9 mouse cellular contexts compared by ENCODE assay signal in genomic region chr2:155742931-155743337, GRCm38 (mm10). TPM values are rescaled to one million over a fixed set of nuclear protein-coding genes. Genes with fewer than 3 reads are reported as not detected.
A peak's percentile ranks its signal among the peaks of the same experiment; 100 is the strongest.
DNase-seq lines count a peak whose midpoint lies in the region; ATAC-seq and TF ChIP-seq lines count a peak whose summit lies in the region.
"Had no signal": no experiment of that assay in that cellular context is flagged by ENCODE, and none has a peak within 500 bp of the region (broad histone marks: within the 10 kb centered on the region; RNA-seq: fewer than 3 reads in every experiment).

No protein-coding gene starts in this region.

- H3K4me2 ChIP-seq in intestine, embryonic 15.5 days (replicated peaks), result no peak overlapping the region
- H3K4me2 ChIP-seq in midbrain, embryonic 13.5 days (replicated peaks), result no peak overlapping the region

- in situ Hi-C loops in ES-E14 (cut with MboI; ENCODE audit: low sequenced_read_pairs in 2 of 2, unreplicated experiment in 2 of 2), result no loop called here

- TF ChIP-seq POLR2A in lung, adult 2 months (IDR thresholded peaks at IDR 0.05; ENCODE audit: borderline replicate concordance, extremely low read depth, low read depth, low read length), result no peak
- TF ChIP-seq POLR2A in cerebellum, adult 2 months (IDR thresholded peaks at IDR 0.05; ENCODE audit: borderline replicate concordance, insufficient read depth, low read length), result no peak

- H3K27me3 ChIP-seq in intestine, embryonic 15.5 days (replicated peaks), result no peaks in the 10 kb centered on the region
- H3K27me3 ChIP-seq in midbrain, embryonic 13.5 days, result no peaks in the 10 kb centered on the region
- no peaks in the 10 kb centered on the region; the same call in 1 of the 2 replicates for H3K27me3 ChIP-seq in cerebellum, adult 2 months (ENCODE audit: control insufficient read depth, insufficient read depth, low read length)

- 63% methylated on average over 12 of the region's 12 CpGs for WGBS in intestine, embryonic 15.5 days
- 11% methylated on average over 12 of the region's 12 CpGs for WGBS in lung, adult 2 months
- WGBS in midbrain, embryonic 13.5 days, result 86% methylated on average over 12 of the region's 12 CpGs
- WGBS in cerebellum, adult 2 months, result 47% methylated on average over 12 of the region's 12 CpGs

- peak overlapping the region; percentile 37 to 41; a peak in 2 of 4 replicates for H3K4me3 ChIP-seq in ES-E14 (ENCODE audit: insufficient read depth in 1 of 2, low read depth in 1 of 2, low read length in 2 of 2, poor library complexity in 1 of 2, severe bottlenecking in 1 of 2)
- H3K4me3 ChIP-seq in intestine, embryonic 15.5 days (replicated peaks), result no peak overlapping the region
- H3K4me3 ChIP-seq in lung, adult 2 months (replicated peaks; ENCODE audit: extremely low read depth, low read depth, low read length), result no peak overlapping the region
- H3K4me3 ChIP-seq in midbrain, embryonic 13.5 days (replicated peaks), result no peak overlapping the region
- no peak overlapping the region for H3K4me3 ChIP-seq in cerebellum, adult 2 months (replicated peaks; ENCODE audit: insufficient read depth, low read depth, low read length)

- no peak for DNase-seq in ES-E14 (ENCODE audit: low read depth, low spot score)
- peak; percentile 82 for DNase-seq in adrenal gland, adult 2 months
- DNase-seq in lung, adult 2 months, result peak; percentile 30
- no peak for DNase-seq in cerebellum, postnatal 25 days
- DNase-seq in cerebellum, adult 2 months, result no peak
- DNase-seq in gastrocnemius, adult 18-20 months (ENCODE audit: low spot score), result no peak

- no peak overlapping the region for H3K27ac ChIP-seq in ES-E14 (ENCODE audit: insufficient read depth, low read depth, low read length, poor library complexity, severe bottlenecking)
- 0 out of 2 replicates have a peak overlapping the region, but pooled peaks have one; percentile 13 for H3K27ac ChIP-seq in intestine, embryonic 15.5 days
- no peak overlapping the region for H3K27ac ChIP-seq in midbrain, embryonic 13.5 days
- no peak overlapping the region for H3K27ac ChIP-seq in cerebellum, adult 2 months (ENCODE audit: insufficient read depth, low read length)

- no peak for TF ChIP-seq CTCF in lung, adult 2 months (IDR thresholded peaks at IDR 0.05; ENCODE audit: insufficient read depth, low read length)
- no peak for TF ChIP-seq CTCF in cerebellum, adult 2 months (IDR thresholded peaks at IDR 0.05; ENCODE audit: borderline replicate concordance, insufficient read depth, low read depth, low read length)

- H3K4me1 ChIP-seq in ES-E14 (ENCODE audit: control insufficient read depth in 2 of 2, insufficient read depth in 2 of 2, low read length in 2 of 2, poor library complexity in 1 of 2), result peaks cover 6 to 15% of the 10 kb centered on the region in 2 experiments; a peak in 3 of 4 replicates
- H3K4me1 ChIP-seq in intestine, embryonic 15.5 days (replicated peaks), result peaks cover 5% of the 10 kb centered on the region; the same call in 1 of the 2 replicates
- 0 out of 2 replicates have a peak, but pooled peaks cover 2% of the 10 kb centered on the region for H3K4me1 ChIP-seq in lung, adult 2 months (ENCODE audit: control insufficient read depth, insufficient read depth, low read length)
- no peaks in the 10 kb centered on the region for H3K4me1 ChIP-seq in midbrain, embryonic 13.5 days (replicated peaks)
- no peaks in the 10 kb centered on the region for H3K4me1 ChIP-seq in cerebellum, adult 2 months (ENCODE audit: control insufficient read depth, insufficient read depth, low read length)

- H3K36me3 ChIP-seq in ES-E14 (ENCODE audit: control insufficient read depth, insufficient read depth, low read length, poor library complexity, severe bottlenecking), result no peaks in the 10 kb centered on the region
- no peaks in the 10 kb centered on the region for H3K36me3 ChIP-seq in intestine, embryonic 15.5 days
- H3K36me3 ChIP-seq in midbrain, embryonic 13.5 days, result no peaks in the 10 kb centered on the region

- peak overlapping the region; percentile 71 for H3K9ac ChIP-seq in ES-E14 (ENCODE audit: insufficient read depth, low read depth, low read length, poor library complexity, severe bottlenecking)
- H3K9ac ChIP-seq in intestine, embryonic 15.5 days, result no peak overlapping the region
- H3K9ac ChIP-seq in midbrain, embryonic 13.5 days (replicated peaks), result no peak overlapping the region

- peak; percentile 63 for ATAC-seq in intestine, embryonic 15.5 days
- ATAC-seq in midbrain, embryonic 13.5 days, result no peak

- no peaks in the 10 kb centered on the region for H3K9me3 ChIP-seq in ES-E14 (ENCODE audit: control insufficient read depth, insufficient read depth, low read depth, low read length)
- no peaks in the 10 kb centered on the region for H3K9me3 ChIP-seq in intestine, embryonic 15.5 days
- H3K9me3 ChIP-seq in midbrain, embryonic 13.5 days, result no peaks in the 10 kb centered on the region

TF ChIP-seq in ES-E14, 5 proteins besides CTCF, POLR2A, EP300 and RAD21:
- TF ChIP-seq ZC3H11A (IDR thresholded peaks at IDR 0.05; ENCODE audit: borderline replicate concordance, low read depth, low read length), result no peak
- TF ChIP-seq HCFC1 (IDR thresholded peaks at IDR 0.05; ENCODE audit: borderline replicate concordance, insufficient read depth, low read length), result no peak
- no peak for TF ChIP-seq MAFK (IDR thresholded peaks at IDR 0.05; ENCODE audit: insufficient read depth, low read depth, low read length)
- TF ChIP-seq CHD2 (IDR thresholded peaks at IDR 0.05; ENCODE audit: low read depth, low read length), result no peak
- TF ChIP-seq ZNF384 (IDR thresholded peaks at IDR 0.05; ENCODE audit: low read depth, low read length), result no peak
TF ChIP-seq in ES-E14: peak in this region for 0.

RNA-seq across cellular contexts. Expression of gene Gm17581, which starts 7.3 kb away (rescaled TPM):
- not detected in 2 replicates for total RNA-seq in ES-E14 (2012; rRNA removed)
- not detected for total RNA-seq in adrenal gland, adult 2 months (2021)
- polyA plus RNA-seq in adrenal gland, adult 2 months (2012; rRNA removed), result not detected in 2 replicates
- polyA plus RNA-seq in intestine, embryonic 15.5 days (2015; fragmentation: Nextera tagmentation; extraction: Ambion mirVana), result not detected in 2 replicates
- polyA plus RNA-seq in lung, adult 2 months (2012; rRNA removed), result not detected in 2 replicates
- not detected in 2 replicates for polyA plus RNA-seq in midbrain, embryonic 13.5 days (2015; fragmentation: Nextera tagmentation; extraction: Ambion mirVana)
- not detected in 2 replicates for polyA plus RNA-seq in cerebellum, adult 2 months (2012; rRNA removed)
- not detected for total RNA-seq in gastrocnemius, adult 18-20 months (2021)
- total RNA-seq: left cerebral cortex, adult 18-20 months had no signal

RNA-seq across cellular contexts. Expression of gene Procr, which starts 8.0 kb away (rescaled TPM):
- total RNA-seq in ES-E14 (2012; rRNA removed), result 6.3 and 8.0 TPM in 2 replicates
- 10 to 100 TPM; 64.5 to 66.2 TPM for total RNA-seq in adrenal gland, adult 2 months (2021)
- polyA plus RNA-seq in adrenal gland, adult 2 months (2012; rRNA removed), result 14.8 and 19.2 TPM in 2 replicates
- 20.2 and 20.4 TPM in 2 replicates for polyA plus RNA-seq in intestine, embryonic 15.5 days (2015; fragmentation: Nextera tagmentation; extraction: Ambion mirVana)
- polyA plus RNA-seq in lung, adult 2 months (2012; rRNA removed), result 3.2 and 4.5 TPM in 2 replicates
- 2.4 and 2.5 TPM in 2 replicates for polyA plus RNA-seq in midbrain, embryonic 13.5 days (2015; fragmentation: Nextera tagmentation; extraction: Ambion mirVana)
- polyA plus RNA-seq in cerebellum, adult 2 months (2012; rRNA removed), result 1.9 TPM in 2 replicates
- 1 to 10 TPM; 6.8 to 7.9 TPM for total RNA-seq in gastrocnemius, adult 18-20 months (2021)

RNA-seq across cellular contexts. Expression of gene Edem2, which starts 13.7 kb away (rescaled TPM):
- total RNA-seq in ES-E14 (2012; rRNA removed), result 38.4 and 59.5 TPM in 2 replicates
- total RNA-seq in adrenal gland, adult 2 months (2021), result 10 to 100 TPM; 43.3 to 45.9 TPM
- 75.3 and 82.1 TPM in 2 replicates for polyA plus RNA-seq in adrenal gland, adult 2 months (2012; rRNA removed)
- 60.5 and 92.0 TPM in 2 replicates for polyA plus RNA-seq in intestine, embryonic 15.5 days (2015; fragmentation: Nextera tagmentation; extraction: Ambion mirVana)
- 50.3 and 61.0 TPM in 2 replicates for polyA plus RNA-seq in lung, adult 2 months (2012; rRNA removed)
- polyA plus RNA-seq in midbrain, embryonic 13.5 days (2015; fragmentation: Nextera tagmentation; extraction: Ambion mirVana), result 44.5 and 46.1 TPM in 2 replicates
- polyA plus RNA-seq in cerebellum, adult 2 months (2012; rRNA removed), result 52.9 and 53.4 TPM in 2 replicates
- total RNA-seq in gastrocnemius, adult 18-20 months (2021), result 1 to 10 TPM; 4.3 to 4.9 TPM

RNA-seq across cellular contexts. Expression of gene Mmp24, which starts 32.2 kb away (rescaled TPM):
- 0.76 and 1.3 TPM in 2 replicates for total RNA-seq in ES-E14 (2012; rRNA removed)
- total RNA-seq in adrenal gland, adult 2 months (2021), result 1 to 10 TPM; 1.2 to 1.9 TPM
- polyA plus RNA-seq in adrenal gland, adult 2 months (2012; rRNA removed), result 1.4 and 2.0 TPM in 2 replicates
- polyA plus RNA-seq in intestine, embryonic 15.5 days (2015; fragmentation: Nextera tagmentation; extraction: Ambion mirVana), result 0.24 and 0.37 TPM in 2 replicates
- polyA plus RNA-seq in lung, adult 2 months (2012; rRNA removed), result 0.03 and 0.06 TPM in 2 replicates
- 9.1 and 9.4 TPM in 2 replicates for polyA plus RNA-seq in midbrain, embryonic 13.5 days (2015; fragmentation: Nextera tagmentation; extraction: Ambion mirVana)
- 153 and 190 TPM in 2 replicates for polyA plus RNA-seq in cerebellum, adult 2 months (2012; rRNA removed)
- total RNA-seq in gastrocnemius, adult 18-20 months (2021), result not detected

RNA-seq across cellular contexts. Expression of gene Trpc4ap, which starts 50.8 kb away (rescaled TPM):
- total RNA-seq in ES-E14 (2012; rRNA removed), result 40.1 and 50.0 TPM in 2 replicates
- 100 to 1,000 TPM; 125 to 152 TPM for total RNA-seq in adrenal gland, adult 2 months (2021)
- 205 and 228 TPM in 2 replicates for polyA plus RNA-seq in adrenal gland, adult 2 months (2012; rRNA removed)
- polyA plus RNA-seq in intestine, embryonic 15.5 days (2015; fragmentation: Nextera tagmentation; extraction: Ambion mirVana), result 113 TPM in 2 replicates
- 140 and 145 TPM in 2 replicates for polyA plus RNA-seq in lung, adult 2 months (2012; rRNA removed)
- polyA plus RNA-seq in midbrain, embryonic 13.5 days (2015; fragmentation: Nextera tagmentation; extraction: Ambion mirVana), result 157 and 169 TPM in 2 replicates
- 223 and 236 TPM in 2 replicates for polyA plus RNA-seq in cerebellum, adult 2 months (2012; rRNA removed)
- 10 to 100 TPM; 96.6 to 99.0 TPM for total RNA-seq in gastrocnemius, adult 18-20 months (2021)

Comparison
In these comparisons a context has a peak if more than half of its experiments do, and no peak if none do; other contexts are left out.
1. DNase-seq: peak in adrenal gland, adult 2 months (single experiment) and lung, adult 2 months (single experiment); none in ES-E14 (single experiment), cerebellum, postnatal 25 days (0 of 2), cerebellum, adult 2 months (0 of 2) and gastrocnemius, adult 18-20 months (single experiment).
2. H3K4me3 ChIP-seq: peak in ES-E14 (2 of 2); none in intestine, embryonic 15.5 days (single experiment), lung, adult 2 months (single experiment), midbrain, embryonic 13.5 days (single experiment) and cerebellum, adult 2 months (single experiment).